Mouse (Mus musculus) megakaryocyte, adult 5-6 weeks (primary cell): ENCODE data around the gene Sh3bgrl2. TPM values are rescaled to one million over a fixed set of nuclear protein-coding genes. Genes with fewer than 3 reads are reported as not detected.

Experiments used
- ATAC-seq: 2 replicates; pipeline ENCODE4 v1.8.0; 2016; ENCODE audit warnings: mild to moderate bottlenecking, inconsistent platforms; ENCODE audit not compliant: poor library complexity, severe bottlenecking
- total RNA-seq, 2 experiments: library from RNA; stranded (forward) in 1 of 2; stranded (reverse) in 1 of 2; fragments of 153-499, 151-499 nt in 1 of 2; fragments of 221-1000, 200-1000 nt in 1 of 2; gene quantifications; 2 replicates each; pipeline versions ENCODE4 v1.2.3 to v1.2.4; 2015 to 2017

The Sh3bgrl2 gene
- total RNA-seq, 2 experiments from 2014 or later, result 0.11 TPM; not detected in 1

DNA sequence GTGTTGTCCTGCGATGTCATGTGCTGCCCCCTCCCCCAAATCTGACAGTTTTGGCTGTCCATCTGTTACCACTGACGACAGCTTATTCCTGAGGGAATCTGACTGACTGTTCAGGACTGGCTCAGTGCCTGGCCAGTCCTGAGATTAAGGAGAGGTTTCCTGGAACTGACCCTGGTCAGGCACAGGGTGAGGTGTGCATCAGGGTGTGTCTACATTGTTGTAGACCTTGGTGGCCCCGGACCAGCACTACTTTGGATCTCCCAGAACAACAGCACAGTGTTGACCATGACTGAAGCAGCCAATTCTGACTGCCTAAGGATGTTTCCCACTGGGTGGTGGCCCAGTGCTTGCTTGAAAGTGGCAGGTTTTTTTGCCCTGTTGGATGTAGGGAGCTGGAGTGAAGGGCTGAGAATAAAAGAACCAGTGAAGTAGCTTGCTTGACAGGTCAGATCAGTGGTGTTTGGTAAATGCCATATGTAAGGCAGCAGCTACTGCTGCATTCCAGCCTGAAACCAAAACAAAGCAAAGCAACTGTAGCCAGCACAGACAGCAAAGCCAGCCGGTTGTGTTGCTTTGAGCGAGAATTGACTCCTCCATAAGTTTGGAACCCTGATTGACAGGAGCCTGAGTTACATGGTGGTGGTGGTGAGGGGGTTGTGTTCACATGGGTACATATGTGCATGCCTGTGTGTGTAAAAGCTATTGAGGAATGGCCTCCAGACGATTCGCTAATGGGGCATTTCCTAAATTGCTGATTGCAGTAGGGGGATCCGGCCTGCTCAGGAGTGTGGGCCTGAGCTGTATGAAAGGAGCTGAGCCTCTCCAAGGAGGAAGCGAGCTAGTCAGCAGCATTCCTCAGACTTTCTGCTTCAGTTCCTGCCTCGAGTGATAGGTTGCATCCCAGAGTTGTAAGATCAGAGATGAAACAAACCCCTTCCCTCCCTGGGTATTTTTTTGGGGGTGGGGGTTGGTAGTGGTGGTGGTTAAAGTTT lies 8.9 kb downstream of the Sh3bgrl2 start:
- no peak for ATAC-seq

DNA sequence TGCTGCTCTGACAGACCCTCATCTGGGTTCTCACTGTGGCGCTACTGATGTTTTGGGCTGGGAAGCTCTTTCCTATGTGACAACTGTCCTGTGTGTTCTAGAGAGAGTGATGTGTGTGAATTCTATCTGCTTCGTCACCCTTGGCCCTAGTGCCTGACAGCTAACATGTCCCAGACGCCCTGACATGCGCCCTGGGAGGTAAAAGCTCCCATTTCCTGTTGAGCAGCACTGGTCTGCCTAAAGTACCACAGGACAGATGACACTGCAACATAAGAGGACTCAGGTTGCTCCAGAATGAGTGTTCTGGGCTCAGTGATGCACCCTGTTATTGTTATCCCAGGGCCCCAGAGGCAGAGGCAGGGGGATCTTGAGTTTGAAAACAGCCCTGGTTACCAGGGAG lies 12.5 kb downstream of the Sh3bgrl2 start:
- no peak for ATAC-seq

DNA sequence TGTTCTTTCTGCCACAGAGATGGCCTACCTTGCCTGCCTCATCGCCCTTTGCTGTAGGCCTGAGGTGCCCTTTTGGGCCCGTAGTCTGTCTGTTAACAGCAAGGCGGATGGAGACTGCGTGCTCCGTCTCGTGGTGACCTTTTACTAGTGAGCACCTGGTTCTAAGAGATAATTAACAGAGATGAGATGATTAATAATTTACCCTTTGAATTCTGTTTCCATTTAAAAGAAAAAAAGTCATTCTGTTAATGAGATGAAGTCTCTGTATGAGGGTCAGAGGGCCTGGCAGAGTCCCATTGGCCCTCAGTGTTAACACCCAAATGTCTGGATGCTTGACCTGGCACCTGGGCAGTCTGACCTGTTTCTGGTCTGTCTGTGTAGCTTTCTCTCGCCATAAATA lies 14.8 kb downstream of the Sh3bgrl2 start:
- ATAC-seq, result no peak

DNA sequence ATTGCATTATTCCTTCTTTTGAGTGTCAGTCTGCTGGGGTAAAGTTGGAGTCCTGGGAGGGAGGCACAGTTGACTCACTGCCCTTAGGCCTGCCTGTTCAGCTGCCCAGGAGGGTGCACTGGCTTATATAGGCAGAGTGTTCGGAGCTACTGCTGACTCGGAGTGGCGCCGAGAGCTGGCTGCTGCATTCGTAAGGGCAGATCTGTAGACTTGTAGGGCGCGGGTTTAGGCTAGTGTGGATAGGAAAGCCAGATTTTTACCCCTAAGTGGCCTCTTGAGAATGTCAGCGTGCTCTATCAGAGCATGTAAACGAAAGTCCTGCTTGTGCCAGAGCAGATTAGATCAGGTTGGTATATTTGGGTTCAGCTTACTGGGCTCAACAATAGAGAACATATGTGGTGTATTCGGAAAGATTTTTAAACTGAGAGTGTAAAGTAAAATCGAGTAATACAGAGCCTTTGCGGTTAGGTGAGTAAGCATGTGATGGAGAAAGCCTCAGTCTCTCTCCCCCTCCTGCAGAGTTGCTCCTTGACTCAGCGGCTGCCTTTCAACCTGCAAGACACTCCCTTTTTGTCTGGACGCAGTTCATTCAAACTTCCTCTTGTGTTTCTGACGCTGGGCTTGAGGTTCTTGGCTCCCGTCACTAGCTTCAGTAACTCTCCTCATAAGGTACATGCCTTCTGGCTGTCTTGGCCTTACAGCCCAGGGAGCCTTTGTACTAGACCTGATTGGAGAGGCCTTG lies 15.9 kb downstream of the Sh3bgrl2 start:
- ATAC-seq, result peak; percentile 36; the same call in 1 of the 2 replicates

DNA sequence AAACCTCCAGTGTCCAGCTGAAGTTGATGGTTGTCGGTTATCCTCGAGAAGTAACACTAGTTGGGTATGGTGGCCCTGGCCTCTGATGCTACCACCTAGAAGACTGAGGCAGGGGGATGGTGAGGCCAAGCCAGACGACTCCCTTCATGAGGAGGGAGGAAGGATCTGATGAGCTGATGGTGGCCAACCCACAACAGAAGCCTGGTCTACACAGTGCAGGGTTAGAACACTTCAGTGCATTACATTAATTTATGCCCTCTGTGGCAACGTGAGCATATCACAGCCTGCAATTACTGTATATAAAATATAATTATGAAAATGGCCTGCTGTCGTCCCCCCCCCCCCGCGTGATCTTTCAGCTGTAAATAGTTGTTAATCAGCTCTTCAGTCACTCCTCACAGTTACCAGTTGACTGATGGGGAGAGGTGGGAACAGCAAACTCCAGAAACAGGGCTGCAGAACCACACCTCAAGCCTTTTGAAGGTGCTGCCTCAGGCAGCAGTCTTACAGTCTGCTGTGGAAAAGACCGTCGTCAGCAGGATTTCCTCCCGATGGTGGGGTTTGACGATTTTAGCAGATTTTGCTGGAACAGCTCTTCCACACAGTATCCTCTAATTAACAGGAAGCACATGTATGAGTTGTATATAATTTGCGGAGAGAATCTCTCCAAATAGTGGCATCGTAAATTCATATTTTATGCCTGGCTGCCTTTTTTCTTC lies 17.0 kb downstream of the Sh3bgrl2 start:
- ATAC-seq, result no peak

DNA sequence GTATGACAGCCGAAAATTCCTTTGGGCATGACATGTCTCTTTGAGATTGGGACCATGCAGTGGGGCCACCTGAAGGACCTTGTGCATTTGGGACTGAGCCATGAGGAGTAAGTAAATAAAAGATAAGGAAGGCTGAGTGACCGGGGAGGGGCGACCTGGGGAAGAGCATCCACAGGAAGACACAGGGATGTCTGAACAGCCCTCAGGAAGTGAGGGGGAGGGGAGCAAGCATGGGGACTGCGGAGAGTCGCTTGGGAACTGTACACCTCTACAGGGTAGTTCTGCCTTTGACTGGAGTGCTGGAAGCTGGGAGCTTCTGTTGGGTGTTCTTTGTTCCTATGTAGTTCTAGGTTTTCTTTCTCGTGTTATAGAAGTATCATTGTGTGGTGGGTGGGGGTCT lies 18.0 kb downstream of the Sh3bgrl2 start:
- ATAC-seq, result no peak

DNA sequence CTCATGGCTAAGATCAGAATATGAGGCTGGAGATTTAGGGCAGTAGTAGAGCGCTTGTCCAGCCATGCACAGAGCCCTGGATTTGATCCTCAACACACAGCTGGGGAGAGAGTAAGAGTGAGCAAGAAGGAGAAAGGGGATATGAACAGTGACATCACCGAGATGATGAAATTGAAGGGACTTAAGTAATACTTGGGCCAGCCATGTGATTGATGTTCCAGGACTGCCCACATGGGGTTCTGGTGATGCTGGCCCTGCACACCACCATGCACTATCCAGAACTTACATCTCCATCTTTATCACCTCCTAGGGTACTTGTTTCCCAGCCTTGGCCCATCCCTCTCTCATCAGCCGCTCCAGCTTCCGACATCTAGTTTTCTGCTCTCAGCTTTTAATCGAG lies 20.0 kb downstream of the Sh3bgrl2 start:
- peak; percentile 45; the same call in 1 of the 2 replicates for ATAC-seq

DNA sequence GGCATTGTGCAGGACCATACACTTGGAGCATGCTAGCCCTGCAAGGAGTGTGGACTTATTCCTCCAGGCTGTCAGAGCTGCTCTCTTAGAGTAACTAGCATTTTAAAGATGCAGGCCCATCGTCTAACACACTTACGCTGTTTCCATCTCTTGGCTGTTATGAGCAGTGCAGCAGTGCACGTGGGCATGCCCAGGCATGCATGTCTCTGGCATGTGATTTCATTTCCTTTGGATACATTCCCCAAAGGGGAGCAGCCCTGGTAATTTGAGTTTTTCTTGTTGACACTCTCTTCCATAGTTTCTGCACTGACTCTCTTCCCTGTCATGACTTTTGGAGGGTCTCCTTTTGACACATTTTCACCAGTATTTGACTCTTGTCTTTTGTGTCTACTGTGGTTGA lies 20.8 kb downstream of the Sh3bgrl2 start:
- no peak for ATAC-seq

DNA sequence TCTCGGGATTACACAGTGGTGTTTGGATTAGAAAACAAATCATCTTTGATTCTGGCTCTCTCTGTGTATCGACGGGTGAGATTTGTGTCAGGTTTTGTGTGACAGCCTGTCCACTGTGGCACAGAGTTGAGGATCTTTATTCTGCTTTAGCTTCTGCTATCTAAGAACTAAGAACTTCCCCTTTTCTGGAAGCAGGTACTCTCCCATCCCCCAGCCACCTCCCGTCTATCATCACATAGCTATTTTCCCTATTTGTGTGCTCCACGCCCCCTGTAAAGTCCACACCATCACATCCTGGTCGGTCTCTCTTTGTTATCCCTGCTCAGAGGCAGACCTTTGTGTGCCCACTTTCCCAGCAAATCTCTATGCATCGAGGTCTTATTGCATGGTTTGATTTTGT lies 21.8 kb downstream of the Sh3bgrl2 start:
- ATAC-seq, result peak; percentile 56

DNA sequence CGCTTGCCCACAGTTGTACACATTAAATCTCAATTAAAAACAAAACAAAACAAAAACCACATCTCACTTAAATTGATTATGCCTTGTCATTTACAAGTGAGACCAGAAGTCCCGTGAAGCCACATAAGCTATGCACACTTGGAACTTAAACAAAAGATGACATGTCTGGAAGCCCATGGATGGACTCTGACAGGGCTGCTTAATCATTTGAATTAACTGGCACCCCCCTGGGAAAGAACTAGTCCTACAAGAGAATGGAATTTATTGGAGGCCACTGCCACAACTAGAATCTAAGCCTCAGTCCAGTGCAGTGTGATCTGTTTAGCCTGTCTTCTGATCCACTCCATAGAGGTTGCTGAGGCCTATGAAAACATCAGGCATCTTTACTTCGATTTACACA lies 23.2 kb downstream of the Sh3bgrl2 start:
- no peak for ATAC-seq

DNA sequence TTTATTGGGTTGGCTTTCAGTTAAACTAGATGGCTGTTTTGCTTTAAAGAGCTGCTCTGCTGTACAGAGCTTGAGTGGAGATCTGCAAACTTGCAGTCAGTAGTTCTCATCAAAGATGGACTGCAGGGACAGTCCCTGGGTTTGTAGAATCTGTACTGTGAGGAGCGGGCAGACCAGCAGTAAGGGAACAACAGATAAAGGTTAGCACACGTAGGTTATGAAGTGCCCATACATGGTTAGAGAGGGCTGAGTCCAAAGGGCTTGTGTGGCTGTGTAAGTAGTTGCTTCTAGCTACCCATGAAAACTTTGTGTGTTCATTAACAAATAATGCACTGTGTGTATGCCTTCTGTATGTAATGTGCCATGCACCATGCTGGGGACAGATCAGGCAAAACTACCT lies 24.2 kb downstream of the Sh3bgrl2 start:
- no peak for ATAC-seq

DNA sequence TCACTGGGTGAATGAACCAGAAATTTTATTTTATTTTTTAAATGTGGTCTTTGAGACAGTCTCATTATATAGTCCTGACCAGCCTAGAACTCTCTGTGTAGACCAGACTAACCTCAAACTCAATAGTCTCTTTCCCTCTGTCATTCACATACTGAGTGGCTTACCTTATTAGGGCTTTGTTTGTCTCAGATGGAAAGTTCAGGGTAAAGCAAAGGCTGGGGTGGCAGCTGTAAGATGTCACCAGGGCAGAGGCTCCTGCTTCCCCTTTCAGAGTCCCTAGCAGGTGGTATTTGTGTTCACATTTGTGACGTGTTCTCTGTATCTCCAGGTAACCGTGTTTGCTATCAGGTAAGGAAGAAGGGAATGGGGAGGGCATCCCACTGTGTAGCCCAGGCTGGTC lies 24.7 kb downstream of the Sh3bgrl2 start:
- ATAC-seq, result no peak

DNA sequence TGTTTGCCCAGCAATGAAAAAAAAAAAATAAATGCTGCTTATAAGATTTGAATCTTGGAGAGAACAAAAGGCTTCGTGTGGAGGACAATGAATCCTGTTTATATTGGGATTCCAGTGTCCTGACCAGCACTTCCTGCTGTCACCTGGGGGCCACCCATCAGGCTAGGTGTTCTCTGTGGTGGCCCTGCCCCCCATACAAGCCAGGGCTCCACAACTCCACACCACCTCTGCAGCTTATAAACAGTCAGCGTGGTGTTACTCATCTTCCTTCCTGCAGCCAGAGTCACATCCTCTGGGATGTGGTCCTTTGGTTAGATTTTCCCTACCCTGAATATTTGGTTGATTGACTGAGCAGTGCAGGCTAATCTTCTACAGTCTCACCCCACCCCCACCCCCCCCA lies 25.5 kb downstream of the Sh3bgrl2 start:
- no peak for ATAC-seq

DNA sequence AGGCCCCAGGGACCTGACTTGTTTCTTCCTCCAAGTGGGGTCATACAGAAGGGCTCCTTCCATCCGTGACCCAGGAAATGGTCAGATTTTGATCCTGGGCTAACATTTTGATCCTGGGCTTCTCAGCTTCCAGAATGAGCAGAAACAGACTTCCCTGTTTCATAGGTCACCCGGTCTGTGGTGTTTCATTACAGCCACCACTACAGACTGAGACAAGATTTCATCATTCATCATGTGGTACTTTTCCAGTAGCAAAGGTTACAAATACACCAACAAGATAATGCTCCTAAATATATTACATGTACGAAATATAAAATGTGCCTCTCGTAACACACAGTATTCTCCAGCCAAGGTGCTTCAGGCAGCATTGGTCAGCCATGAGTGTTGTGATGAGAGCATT lies 27.3 kb downstream of the Sh3bgrl2 start:
- ATAC-seq, result no peak

DNA sequence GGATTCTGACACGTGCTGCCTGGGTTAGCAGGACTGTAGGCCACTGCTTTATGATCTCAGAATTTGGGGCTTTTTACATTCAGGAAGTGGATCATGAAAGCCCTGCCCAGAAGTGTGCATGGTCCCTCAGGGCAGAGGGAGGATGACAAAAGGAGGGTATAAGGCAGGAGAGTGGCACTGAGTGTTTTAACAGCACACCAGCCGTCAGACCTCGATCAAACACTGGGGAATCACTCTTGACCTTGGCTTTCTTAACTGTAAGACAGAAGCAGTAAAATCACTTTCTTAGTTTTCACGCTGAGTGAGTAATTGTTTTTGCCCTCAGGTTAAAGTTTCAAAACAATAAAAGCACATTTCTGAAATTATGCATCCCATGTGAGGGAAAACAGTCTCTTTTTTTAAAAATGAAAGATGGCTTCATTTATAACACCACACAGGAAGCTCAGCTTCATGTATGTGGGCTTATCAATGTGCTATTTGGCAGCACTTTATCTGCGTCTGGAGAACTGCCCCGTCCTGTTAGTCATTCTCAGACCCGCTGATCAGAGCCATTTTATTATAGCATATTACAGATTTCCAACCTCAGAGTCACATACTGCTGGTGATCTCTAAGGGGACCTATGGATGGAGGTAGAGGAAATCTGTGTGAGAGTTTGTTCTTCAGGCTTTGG lies 28.0 kb downstream of the Sh3bgrl2 start:
- ATAC-seq, result no peak

DNA sequence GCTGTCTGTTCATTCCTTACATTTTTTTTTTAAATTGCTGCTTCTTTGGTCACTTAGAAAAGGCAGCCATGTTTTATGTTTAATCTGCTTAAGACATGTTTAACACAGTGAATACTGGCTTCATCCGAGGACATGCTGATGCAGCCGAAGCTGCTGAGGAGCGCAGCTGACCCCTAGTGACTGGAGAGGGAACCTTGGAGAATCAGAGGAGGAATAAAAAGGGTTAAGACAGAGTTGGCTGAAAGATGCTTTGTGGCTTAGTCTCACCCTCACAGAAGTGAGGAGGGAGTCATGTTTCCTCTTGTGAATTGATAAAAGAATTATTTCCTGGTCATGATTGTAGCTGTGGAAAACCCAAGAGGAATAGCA lies 28.5 kb downstream of the Sh3bgrl2 start:
- ATAC-seq, result no peak

DNA sequence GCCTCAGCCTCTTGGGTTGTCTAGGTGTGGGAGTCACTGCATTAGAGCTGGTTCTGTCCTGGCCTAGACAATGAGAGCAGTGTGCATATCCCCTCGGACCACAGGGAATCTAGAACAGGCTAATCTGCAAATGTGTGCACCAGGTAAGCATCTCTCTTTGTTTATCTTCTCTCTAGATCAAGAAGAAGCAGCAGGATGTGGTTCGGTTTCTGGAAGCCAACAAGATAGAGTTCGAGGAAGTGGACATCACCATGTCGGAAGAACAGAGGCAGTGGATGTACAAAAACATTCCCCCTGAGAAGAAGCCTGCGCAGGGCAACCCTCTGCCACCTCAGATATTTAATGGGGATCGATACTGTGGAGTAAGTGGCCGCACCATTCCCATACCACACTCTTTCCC lies 29.1 kb downstream of the Sh3bgrl2 start:
- no peak for ATAC-seq

DNA sequence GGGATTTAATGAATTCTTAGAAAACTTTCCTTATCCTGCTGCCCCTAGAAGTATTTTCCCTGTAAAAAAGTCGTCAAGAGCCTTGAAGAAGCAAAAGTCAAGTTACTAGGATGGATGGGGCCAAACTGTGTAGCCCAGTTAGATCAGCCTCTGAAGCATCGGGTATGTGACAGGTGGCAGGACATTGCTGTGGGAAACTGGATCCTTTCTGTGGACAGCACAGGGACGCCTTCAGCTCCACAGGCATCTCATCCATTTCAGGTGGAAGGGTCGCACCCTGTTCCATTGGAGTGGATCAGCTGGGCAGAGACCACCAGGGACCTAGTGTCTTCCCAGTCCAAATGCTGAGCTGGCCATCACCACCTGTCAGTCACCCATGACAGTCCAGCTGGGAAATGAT lies 30.9 kb downstream of the Sh3bgrl2 start:
- ATAC-seq, result no peak

DNA sequence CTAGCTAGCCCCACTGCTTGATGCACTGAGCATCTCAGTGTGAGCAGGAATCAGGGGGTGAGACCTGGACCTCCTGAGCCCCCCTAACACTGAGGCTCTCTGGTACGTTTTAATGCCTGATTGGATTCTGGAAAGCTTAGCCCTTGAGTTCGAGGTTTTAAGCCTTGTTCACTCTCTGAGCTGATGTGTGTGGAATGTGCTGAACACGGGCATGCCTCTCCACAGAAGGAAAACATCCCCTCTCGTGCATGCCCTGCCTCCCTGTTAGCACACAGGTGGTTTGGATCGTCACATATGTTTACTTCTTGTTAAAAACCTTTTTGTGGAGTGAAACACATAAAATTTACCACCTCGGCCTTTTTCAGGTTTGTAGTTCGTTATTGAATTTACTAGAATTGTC lies 34.6 kb downstream of the Sh3bgrl2 start:
- ATAC-seq, result no peak

DNA sequence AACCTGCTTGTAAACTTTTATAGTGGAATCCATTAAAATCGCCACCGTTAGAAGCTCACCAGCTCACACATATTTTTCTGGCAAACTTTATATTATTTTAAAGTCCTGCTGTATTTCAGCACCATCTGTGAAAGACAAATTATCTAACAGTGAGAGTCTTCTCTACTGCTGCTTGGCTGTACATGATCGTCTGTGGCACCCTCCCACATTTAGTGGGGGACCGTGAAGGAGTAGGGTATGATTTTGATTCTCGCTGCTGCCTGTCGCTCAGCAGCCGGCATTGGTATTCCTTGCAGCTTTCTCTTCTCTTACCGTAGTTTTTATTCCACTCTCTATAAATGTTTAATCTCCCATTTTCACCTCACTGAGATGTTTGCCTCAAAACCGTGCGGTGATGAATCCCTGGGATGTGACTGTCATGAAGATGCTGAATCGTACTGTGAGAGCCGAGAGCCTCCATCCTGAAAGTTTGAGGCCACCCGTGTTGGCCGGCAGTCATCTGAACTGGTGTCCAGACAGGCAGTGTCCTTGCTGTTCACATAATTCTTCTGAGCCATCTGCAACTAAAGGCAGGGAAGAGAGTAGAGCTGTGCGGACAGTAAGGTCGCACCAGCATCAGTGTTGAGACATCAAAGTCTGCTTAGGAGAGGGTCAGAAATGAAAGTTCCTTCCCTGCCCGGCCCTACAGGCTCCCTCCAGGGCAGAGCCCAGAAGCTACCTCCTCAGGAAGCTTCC lies 38.4 kb downstream of the Sh3bgrl2 start:
- ATAC-seq, result no peak
